Mouse (Mus musculus) CD4-positive, CD25-positive, alpha-beta regulatory T cell (primary cell): Measurements from ENCODE around the gene Il17re. TPM values are rescaled to one million over a fixed set of nuclear protein-coding genes. Genes with fewer than 3 reads are reported as not detected.

ENCODE experiments used
- polyA plus RNA-seq: library from polyadenylated mRNA; unstranded; fragments of 100-300 nt; shearing (Covaris generic); gene quantifications from one replicate; pipeline ENCODE4 v1.2.1, GENCODE M21; 2017

Il17re gene
- polyA plus RNA-seq = 0.23 TPM

DNA sequence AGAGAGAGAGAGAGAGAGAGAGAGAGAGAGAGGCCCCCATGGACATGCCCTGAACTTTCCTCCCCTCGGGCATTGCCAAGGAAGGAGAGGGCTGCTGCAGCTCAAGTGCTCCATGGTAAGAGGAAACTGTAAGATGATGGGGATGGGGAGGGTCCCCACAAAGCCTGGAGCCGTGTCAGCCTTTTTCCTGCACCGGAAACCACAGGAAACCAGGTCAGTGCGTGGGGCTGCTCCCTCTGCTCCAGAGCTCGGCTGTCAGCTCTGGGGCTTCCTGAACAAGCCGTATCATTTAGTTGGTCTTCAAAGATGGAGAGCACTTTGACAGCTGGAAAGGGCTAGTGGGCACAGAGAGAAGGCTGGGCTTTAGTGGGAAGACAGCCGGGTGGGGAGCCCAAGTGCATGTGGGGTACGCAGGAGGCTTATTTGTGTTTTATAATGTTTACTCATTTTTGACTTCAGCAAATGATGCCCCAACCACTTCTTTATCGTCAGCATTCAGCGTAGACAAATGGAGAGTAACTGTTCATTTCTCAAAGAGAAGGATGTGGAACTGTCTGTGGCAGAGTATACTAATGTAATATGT is at the start of gene Il17re:
Gene Il17re (plus strand): TSS at position 533 of the 583 bp plus-strand sequence.

GRCm38 (mm10) chr6:113419199-113419587 is 39.1 kb upstream of the Il17re start, which contains the start of gene Rpusd3:
Gene Rpusd3 (minus strand): TSS chr6:113419340.

GRCm38 (mm10) chr6:113435664-113436205 is 22.5 kb upstream of the Il17re start, which contains the start of gene Cidec:
Gene Cidec (minus strand): TSS chr6:113435760.

GRCm38 (mm10) chr6:113442442-113443090 is 15.7 kb upstream of the Il17re start, which contains the start of gene Jagn1:
Gene Jagn1 (plus strand): TSS chr6:113442569.

GRCm38 (mm10) chr6:113471297-113471936 is 13.1 kb downstream of the Il17re start, which contains the start of gene Il17rc:
Gene Il17rc (plus strand): TSS chr6:113471427.

GRCm38 (mm10) chr6:113483100-113483615 is 24.9 kb downstream of the Il17re start, which contains the start of gene Creld1:
Gene Creld1 (plus strand): TSS chr6:113483297.

DNA sequence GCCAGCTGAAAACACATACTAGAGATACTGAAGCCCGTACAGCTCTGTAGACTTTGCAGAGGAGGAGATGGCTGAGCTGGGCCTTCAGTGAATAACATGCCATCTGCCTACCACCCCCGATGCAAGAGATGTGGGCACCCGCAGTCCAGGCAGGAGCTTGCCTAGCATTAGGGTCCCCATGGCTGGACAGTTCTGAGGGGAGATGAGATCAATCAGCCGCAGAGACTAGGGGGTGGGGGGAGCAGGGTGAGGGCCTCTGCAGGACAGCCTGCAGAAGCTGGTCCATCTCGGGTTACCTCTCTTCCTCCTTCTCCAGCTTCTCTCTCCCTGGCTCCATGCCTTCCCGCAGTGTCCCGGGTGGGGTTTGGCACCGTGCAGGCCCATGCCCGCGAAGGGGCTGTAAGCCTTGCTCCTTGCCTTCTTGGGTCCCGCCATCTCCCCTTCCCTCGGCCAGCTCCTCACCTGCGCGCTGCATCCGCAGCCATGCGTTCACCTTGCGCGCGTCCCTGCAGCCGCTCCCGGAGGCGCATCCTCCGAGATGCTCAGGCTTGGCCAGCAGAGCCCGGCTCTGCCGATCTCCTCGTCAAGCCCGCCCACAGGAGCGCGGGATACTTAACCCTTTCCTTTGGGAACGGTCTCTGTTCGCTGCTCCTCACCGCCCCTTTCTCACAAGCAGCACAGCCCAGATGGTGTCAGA is 43.3 kb downstream of the Il17re start, which contains the start of gene Prrt3:
Gene Prrt3 (minus strand): TSS at position 544 of the 697 bp plus-strand sequence.

Other genes with a start within 250 kb of the Il17re start
- gene Mtmr14, start 220.6 kb upstream of the Il17re start, polyA plus RNA-seq = 54.9 TPM
- not detected for gene Cpne9, start 176.2 kb upstream of the Il17re start, polyA plus RNA-seq
- 53.3 TPM for gene Brpf1, start 151.3 kb upstream of the Il17re start, polyA plus RNA-seq
- 13.0 TPM for gene Ogg1, start 131.5 kb upstream of the Il17re start, polyA plus RNA-seq
- gene Camk1, start 114.5 kb upstream of the Il17re start, polyA plus RNA-seq = 3.5 TPM
- 59.9 TPM for gene Tada3, start 80.6 kb upstream of the Il17re start, polyA plus RNA-seq
- gene Arpc4, start 80.4 kb upstream of the Il17re start, polyA plus RNA-seq = 533 TPM
- gene Ttll3, start 69.2 kb upstream of the Il17re start, polyA plus RNA-seq = 18.7 TPM
- gene Rpusd3, start 39.1 kb upstream of the Il17re start, polyA plus RNA-seq = 12.6 TPM
- not detected for gene Cidec, start 22.7 kb upstream of the Il17re start, polyA plus RNA-seq
- gene Jagn1, start 15.9 kb upstream of the Il17re start, polyA plus RNA-seq = 48.4 TPM
- gene Il17rc, start 12.9 kb downstream of the Il17re start, polyA plus RNA-seq = 0.36 TPM
- 10.2 TPM for gene Creld1, start 24.8 kb downstream of the Il17re start, polyA plus RNA-seq
- gene Prrt3, start 43.4 kb downstream of the Il17re start, polyA plus RNA-seq = 0.41 TPM
- 94.3 TPM for gene Emc3, start 73.2 kb downstream of the Il17re start, polyA plus RNA-seq
- gene Fancd2, start 73.2 kb downstream of the Il17re start, polyA plus RNA-seq = 2.1 TPM
- not detected for gene Fancd2os, start 142.2 kb downstream of the Il17re start, polyA plus RNA-seq
- gene Brk1, start 146.3 kb downstream of the Il17re start, polyA plus RNA-seq = 235 TPM
- gene Vhl, start 165.5 kb downstream of the Il17re start, polyA plus RNA-seq = 33.2 TPM
- 58.7 TPM for gene Irak2, start 180.0 kb downstream of the Il17re start, polyA plus RNA-seq
- gene Tatdn2, start 238.6 kb downstream of the Il17re start, polyA plus RNA-seq = 6.7 TPM